Mouse (Mus musculus) inflammation-experienced regulatory T-cells, adult 6 months (primary cell): ENCODE data around the gene Fam53b. TPM values are rescaled to one million over a fixed set of nuclear protein-coding genes. Genes with fewer than 3 reads are reported as not detected.
"Not testable (repeated sequence)": the region's sequence is repeated elsewhere in the genome, so short reads cannot be mapped to it uniquely, and the experiment has no call there.

Source experiments
- ATAC-seq: one replicate; pipeline ENCODE4 v1.8.0; 2017
- polyA plus RNA-seq, 3 experiments: library from polyadenylated mRNA; unstranded; fragments of 100-300 nt; shearing (Covaris generic); gene quantifications; one replicate each; pipeline ENCODE4 v1.2.1; 2017

The Fam53b gene
- polyA plus RNA-seq, 3 experiments from 2014 or later, result 53.1 to 85.7 (median 80.7) TPM

DNA sequence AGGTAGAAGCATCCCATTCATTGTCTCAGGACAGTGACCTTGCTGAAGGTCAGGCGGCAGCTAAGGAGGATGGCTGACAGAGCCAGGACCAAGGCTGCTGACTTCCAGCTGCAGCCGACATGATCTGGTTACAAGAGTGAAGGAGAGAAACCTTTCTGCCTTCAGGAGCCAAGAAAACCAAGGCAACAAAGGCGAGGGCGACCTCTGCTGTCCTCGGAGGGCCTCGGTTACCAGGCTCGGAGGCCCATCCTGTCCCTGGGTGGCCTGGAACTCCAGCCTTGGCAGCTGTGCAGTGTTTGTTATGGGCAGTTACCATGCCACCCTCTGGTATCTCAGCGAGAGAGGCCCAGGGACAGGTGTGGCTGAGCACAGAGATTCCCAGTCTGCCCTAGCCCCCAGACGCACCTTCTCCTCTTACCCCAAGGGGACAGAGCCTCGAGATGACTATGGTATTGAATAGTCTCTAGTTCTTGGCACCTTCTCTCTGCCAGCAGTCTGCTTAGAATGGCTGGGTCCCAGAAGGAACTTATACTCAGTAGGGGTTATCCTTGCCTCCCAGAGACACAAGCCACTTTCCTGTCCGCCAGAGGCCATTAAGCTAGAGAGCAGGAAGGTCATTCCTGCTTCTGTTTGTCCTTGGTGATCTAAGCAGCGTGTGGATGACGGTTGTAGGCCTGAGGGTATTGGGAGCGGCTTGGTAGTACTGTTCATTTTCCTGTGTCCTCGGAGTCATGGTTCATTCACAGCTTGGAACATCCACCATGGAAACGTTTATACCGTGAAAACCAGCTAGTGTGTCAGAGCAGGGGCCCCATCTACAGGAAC is 139.5 kb downstream of the Fam53b start:
- no peak for ATAC-seq

- ATAC-seq, result peak; percentile 87
Observed at GRCm38 (mm10) chr7:132672481-132672959, 141.2 kb downstream of the Fam53b start.

DNA sequence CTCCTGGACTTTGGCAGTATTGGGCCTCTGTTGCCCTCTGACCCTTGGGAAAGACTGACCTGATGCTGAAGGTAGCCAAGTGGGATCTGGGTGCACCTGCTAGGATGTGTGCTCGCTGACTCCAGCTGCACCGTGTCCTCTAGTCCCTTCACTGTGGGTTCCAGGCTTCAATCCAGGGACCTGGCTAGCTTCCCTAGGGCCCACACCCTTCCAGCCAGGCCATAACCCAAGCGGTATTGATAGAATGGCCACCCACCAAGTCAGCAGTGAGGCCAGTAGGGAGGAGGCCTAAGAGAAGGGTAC is 142.9 kb downstream of the Fam53b start:
- ATAC-seq, result no peak

- ATAC-seq, result no peak
Observed at GRCm38 (mm10) chr7:132669999-132670862, 143.5 kb downstream of the Fam53b start.

DNA sequence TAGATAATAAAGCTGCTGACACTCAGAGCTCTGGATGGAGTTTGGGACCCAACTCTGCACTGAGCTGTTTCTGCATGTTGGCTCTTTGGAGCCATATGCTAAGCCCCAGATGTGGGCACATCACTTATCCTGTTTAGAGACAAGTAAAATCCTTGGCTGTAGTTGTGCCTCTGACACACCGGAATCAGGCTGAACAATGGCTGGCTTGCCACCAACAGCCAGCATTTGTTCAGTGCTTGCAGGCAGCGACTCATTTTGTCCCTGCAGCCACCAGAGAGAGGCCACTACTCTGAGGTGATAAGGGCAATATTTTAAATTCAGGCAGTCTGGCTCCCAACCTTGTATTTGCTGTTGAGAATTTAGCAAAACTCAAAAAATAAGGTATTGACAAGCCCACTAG is 145.1 kb downstream of the Fam53b start:
- no peak for ATAC-seq

DNA sequence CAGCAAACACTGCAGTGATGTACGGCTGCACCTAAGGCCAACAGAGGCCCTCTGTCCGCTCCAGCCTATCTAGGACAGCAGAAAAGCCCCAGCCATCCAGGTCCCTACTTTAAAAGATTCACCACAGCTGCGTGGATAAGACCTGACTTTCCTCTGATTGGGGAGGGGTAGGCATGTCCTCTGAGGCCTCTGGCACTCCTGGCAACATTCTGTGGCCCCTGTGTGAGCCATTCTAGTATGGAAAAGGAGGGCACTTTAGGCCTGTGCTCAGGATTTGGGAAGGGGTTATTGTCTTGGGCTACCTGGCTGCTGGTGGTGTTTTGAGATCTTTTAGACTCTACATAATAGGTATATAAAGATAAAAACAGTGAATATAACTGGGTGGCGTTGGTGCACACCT is 147.2 kb downstream of the Fam53b start:
- ATAC-seq, result no peak

GRCm38 (mm10) chr7:132665664-132666382 is 147.9 kb downstream of the Fam53b start:
- no peak for ATAC-seq

GRCm38 (mm10) chr7:132664815-132665214 is 148.9 kb downstream of the Fam53b start:
- ATAC-seq, result no peak

GRCm38 (mm10) chr7:132662831-132663230 is 150.9 kb downstream of the Fam53b start:
- ATAC-seq, result not testable (repeated sequence)

Other genes with a start within 250 kb of the Fam53b start
- 10 to 100 TPM; 67.5 to 97.5 (median 82.5) TPM for gene Oat, start 237.5 kb downstream of the Fam53b start, polyA plus RNA-seq
- not detected for gene Nkx1-2, start 214.2 kb downstream of the Fam53b start, polyA plus RNA-seq
- 1 to 10 TPM; 2.3 to 5.3 (median 3.6) TPM for gene Lhpp, start 203.2 kb downstream of the Fam53b start, polyA plus RNA-seq
- 10 to 100 TPM; 60.0 to 76.4 (median 74.4) TPM for gene Eef1akmt2, start 38.8 kb upstream of the Fam53b start, polyA plus RNA-seq
- gene Abraxas2, start 45.3 kb upstream of the Fam53b start, polyA plus RNA-seq, result 10 to 100 TPM; 34.6 to 40.0 (median 35.9) TPM
- gene Zranb1, start 117.3 kb upstream of the Fam53b start, polyA plus RNA-seq, result 10 to 100 TPM in 2 of 3 experiments, 1 to 10 TPM in 1; 8.2 to 14.0 (median 13.5) TPM